Mouse (Mus musculus): ENCODE data around the gene Ccnt1.

- no peak for TF ChIP-seq CTCF (IDR thresholded peaks at IDR 0.05; ENCODE audit: low read depth)
- TF ChIP-seq EP300 (optimal IDR thresholded peaks at IDR 0.05), result no peak
Observed at GRCm38 (mm10) chr15:98528066-98528563, 42.6 kb downstream of the Ccnt1 start.
